Mouse (Mus musculus): ENCODE measurements around the gene Astl.

- TF ChIP-seq CTCF (IDR thresholded peaks at IDR 0.05; ENCODE audit: low read depth) (no peak), EP300 (IDR thresholded peaks at IDR 0.05; ENCODE audit: low read depth) (no peak)
These were observed 33.7 kb upstream of the Astl start for GRCm38 (mm10) chr2:127304609-127305210.
